Mouse (Mus musculus) CD4-positive, CD25-positive, alpha-beta regulatory T cell, adult 9 weeks (primary cell): Measurements from ENCODE around the gene Uba2. TPM values are rescaled to one million over a fixed set of nuclear protein-coding genes. Genes with fewer than 3 reads are reported as not detected.

Experiments
- polyA plus RNA-seq: library from polyadenylated mRNA; unstranded; fragments of 100-300 nt; shearing (Covaris generic); gene quantifications from one replicate; pipeline ENCODE4 v1.2.1, GENCODE M21; 2017

Gene Uba2
- polyA plus RNA-seq: 135 TPM

GRCm38 (mm10) chr7:34169454-34169853, at the start of gene Uba2:
TSS of gene Uba2 (minus strand) at chr7:34169599.

DNA sequence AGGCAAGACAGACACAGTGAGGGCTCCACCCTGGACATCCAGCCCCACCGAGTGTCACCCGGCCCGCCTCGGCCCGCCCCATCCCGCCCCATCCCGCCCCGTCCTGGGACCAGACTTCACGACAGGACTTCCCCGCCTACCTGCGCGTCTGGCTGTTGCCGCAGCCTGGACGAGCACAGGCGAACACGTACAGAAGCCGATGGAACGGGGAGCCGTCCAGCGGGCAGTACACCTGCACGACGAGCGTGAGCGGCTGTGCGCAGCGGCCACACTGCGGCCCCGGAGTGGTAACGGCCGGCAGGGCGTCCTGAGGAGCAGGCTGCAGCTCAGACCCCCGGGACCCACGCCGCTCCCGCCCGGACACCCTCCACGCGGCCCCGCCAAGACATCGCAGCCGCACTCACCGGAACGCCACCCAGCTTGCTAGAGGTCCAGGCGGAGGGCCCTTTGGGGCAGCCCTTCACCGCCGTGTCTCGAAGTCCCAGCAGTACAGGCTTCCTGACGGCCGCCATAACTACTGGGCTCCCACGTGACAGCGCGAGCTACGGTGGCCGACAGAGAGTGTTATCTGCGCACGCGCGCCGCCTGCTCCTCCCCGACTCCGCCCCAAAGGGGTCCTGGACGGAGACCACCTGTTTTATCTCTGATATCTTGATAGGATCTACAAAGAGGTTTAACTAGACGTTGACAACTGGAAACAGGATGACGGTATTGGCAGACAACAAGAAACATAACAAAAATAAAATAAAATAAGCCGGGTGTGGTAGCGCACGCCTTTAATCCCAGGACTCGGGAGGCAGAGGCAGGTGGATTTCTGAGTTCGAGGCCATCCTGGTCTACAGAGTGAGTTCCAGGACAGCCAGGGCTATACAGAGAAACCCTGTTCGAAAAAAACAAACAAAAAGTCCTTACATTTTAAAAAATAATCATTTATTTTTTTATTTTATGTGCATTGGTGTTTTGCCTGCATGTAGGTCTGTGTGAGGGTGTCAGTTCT, 27.0 kb upstream of the Uba2 start, which contains the start of gene Pdcd2l:
Gene Pdcd2l, minus strand, starts transcription at position 530 of the 997 bp plus-strand sequence.

GRCm38 (mm10) chr7:34133117-34133762, 36.2 kb downstream of the Uba2 start, which contains the start of gene Wtip:
TSS of gene Wtip (minus strand) at chr7:34133268.

DNA sequence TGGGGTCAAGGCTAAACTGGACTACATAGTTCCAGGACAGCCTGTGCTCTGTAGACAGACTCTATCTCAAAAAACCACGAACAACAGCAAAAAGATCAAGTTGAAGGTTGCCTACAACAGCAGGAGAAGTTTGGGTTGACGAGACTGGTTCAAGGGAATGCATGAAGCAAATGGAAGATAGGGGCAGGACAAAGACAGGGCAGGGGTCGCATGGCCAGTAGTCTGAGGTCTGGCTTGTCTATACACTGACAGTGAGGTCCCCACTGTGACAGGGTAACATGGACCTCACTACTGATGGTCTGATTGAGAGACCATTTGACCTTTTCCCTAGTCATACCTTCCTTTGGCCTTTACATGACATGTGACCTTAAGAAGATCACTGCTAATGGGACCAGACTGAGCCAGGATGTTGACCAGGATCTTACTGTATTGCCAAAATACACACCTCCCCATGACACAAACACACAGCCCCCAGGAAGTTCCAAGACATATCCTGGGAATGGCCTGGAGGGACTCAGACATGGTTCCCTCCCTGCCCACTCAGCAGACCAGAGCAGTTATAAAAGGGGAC, 74.4 kb downstream of the Uba2 start, which contains the start of gene Scgb1b30:
Gene Scgb1b30, plus strand, starts transcription at position 521 of the 571 bp plus-strand sequence.

Other genes starting within 250 kb of the Uba2 start
- not detected for gene Scgb2b26, start 224.6 kb downstream of the Uba2 start, polyA plus RNA-seq
- gene Scgb2b27, start 155.7 kb downstream of the Uba2 start, polyA plus RNA-seq: not detected
- gene Scgb1b27, start 148.1 kb downstream of the Uba2 start, polyA plus RNA-seq: not detected
- not detected for gene Scgb1b30, start 74.2 kb downstream of the Uba2 start, polyA plus RNA-seq
- not detected for gene Wtip, start 36.3 kb downstream of the Uba2 start, polyA plus RNA-seq
- gene Pdcd2l, start 27.1 kb upstream of the Uba2 start, polyA plus RNA-seq: 43.5 TPM
- gene Gpi1, start 60.7 kb upstream of the Uba2 start, polyA plus RNA-seq: 358 TPM
- 0.74 TPM for gene Gm6096, start 81.4 kb upstream of the Uba2 start, polyA plus RNA-seq
- 35.0 TPM for gene 4931406P16Rik, start 144.0 kb upstream of the Uba2 start, polyA plus RNA-seq
- 28.3 TPM for gene Lsm14a, start 223.7 kb upstream of the Uba2 start, polyA plus RNA-seq